Mouse (Mus musculus) lung, embryonic 14.5 days (tissue): ENCODE data around the gene Ccdc114. TPM values are rescaled to one million over a fixed set of nuclear protein-coding genes. Genes with fewer than 3 reads are reported as not detected.
A peak's percentile ranks its signal among the peaks of the same experiment; 100 is the strongest.
"Not testable (repeated sequence)": the region's sequence is repeated elsewhere in the genome, so short reads cannot be mapped to it uniquely, and the experiment has no call there.

Source experiments
- ATAC-seq: fragments of 200-750 bp; cut with Nextera tagmentation; 2 replicates; pipeline ENCODE4 v1.8.0; 2017; ENCODE audit warnings: mild to moderate bottlenecking, moderate TSS enrichment, moderate library complexity; ENCODE audit not compliant: insufficient read depth
- DNase-seq: peaks from one replicate; pipeline ENCODE4 v3.0.0-alpha.2; 2015
- H3K27ac ChIP-seq: fragments of 300-500 bp; sonication (generic); 2 replicates; pipeline ENCODE4 v1.5.1; 2014; ENCODE audit warnings: low read depth, mild to moderate bottlenecking, moderate library complexity
- H3K27me3 ChIP-seq: fragments of 300-500 bp; sonication (generic); 2 replicates; pipeline ENCODE4 v1.6.1; 2014; ENCODE audit warnings: low read length, control low read depth; ENCODE audit not compliant: insufficient read depth
- H3K36me3 ChIP-seq: fragments of 300-500 bp; sonication (generic); 2 replicates; pipeline ENCODE4 v1.6.1; 2014; ENCODE audit warnings: control low read depth; ENCODE audit not compliant: insufficient read depth
- H3K4me1 ChIP-seq: fragments of 300-500 bp; sonication (generic); 2 replicates; pipeline ENCODE4 v1.6.1; 2014; ENCODE audit warnings: antibody characterized with exemption, control low read depth; ENCODE audit not compliant: insufficient read depth
- H3K4me2 ChIP-seq: fragments of 300-500 bp; sonication (generic); 2 replicates; pipeline ENCODE4 v1.6.1; 2014; ENCODE audit warnings: mild to moderate bottlenecking
- H3K4me3 ChIP-seq: fragments of 300-500 bp; sonication (generic); 2 replicates; pipeline ENCODE4 v1.5.1; 2014; ENCODE audit warnings: low read depth, low read length
- H3K9ac ChIP-seq: fragments of 300-500 bp; sonication (generic); 2 replicates; pipeline ENCODE4 v1.6.1; 2014
- H3K9me3 ChIP-seq: fragments of 300-500 bp; sonication (generic); 2 replicates; pipeline ENCODE4 v1.6.1; 2016; ENCODE audit warnings: low read depth, low read length, control low read depth
- CTCF ChIP-seq: IDR thresholded peaks from 2 replicates; pipeline ENCODE4 v1.5.1; 2016; ENCODE audit warnings: antibody characterized with exemption, low read depth
- WGBS: fragments of 180-500 bp; shearing (Covaris S2); extraction: QIAGEN DNeasy Blood & Tissue Kit; methylation state at CpG from one replicate; pipeline ENCODE4 v1.1.7; 2014; 5-methylcytosine and 5-hydroxymethylcytosine counted together
- polyA plus RNA-seq: library from polyadenylated mRNA; unstranded; fragments of >200 nt; fragmentation: Nextera tagmentation; extraction: Ambion mirVana; gene quantifications from 2 replicates; pipeline ENCODE4 v1.2.1, GENCODE M21; 2014

Gene Ccdc114
- polyA plus RNA-seq, 1 experiment from 2014 or later: 4.4 TPM

DNA sequence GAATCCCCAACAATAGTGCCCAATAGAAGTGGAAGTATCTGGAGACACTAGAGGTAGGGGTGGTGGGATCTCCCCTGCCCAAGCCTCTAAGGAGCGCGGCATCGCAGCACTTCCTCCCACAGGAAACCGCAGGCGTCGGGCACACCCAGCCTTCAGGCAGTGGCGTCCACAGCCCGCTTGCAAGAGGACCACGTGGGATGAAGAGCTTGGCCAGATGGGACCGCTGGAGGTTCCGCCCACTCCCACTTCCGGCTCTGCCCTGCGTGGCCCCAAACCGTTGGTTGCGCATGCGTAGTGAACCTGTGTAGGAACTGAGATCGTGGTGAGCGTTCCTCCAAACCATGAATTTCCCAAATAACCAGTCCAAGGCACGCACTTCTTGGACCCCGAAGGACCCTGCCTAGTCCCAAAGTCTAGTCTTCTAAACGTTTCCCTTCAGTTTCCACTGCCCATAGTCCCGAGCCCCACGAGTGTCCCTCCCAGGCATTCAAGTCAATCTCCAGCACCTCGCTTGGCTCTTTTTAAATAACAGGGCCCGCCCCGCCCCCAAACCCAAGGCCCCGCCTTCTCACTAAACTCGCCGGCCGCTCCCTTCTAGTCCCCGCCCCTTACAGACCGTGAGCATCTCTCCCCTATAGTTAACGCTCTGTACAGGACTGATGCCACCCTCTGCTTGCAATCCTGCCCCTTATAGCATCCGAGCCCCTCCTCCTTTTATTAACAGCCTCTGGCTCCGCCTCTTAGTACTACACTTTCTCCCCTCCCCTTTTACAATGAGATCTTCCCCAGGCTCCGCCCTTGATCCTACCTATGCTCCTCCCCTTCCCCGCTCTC, 727 bp upstream of the Ccdc114 start:
- peak; percentile 98 for DNase-seq
- Histone ChIP-seq H3K27ac (peak overlapping the region; percentile 95), H3K4me2 (peak overlapping the region; percentile 69), H3K4me1 (peaks cover 17% of the 10 kb centered on the region), H3K9ac (peak overlapping the region; percentile 33; the same call in 1 of the 2 replicates), H3K9me3 (no peaks in the 10 kb centered on the region), H3K4me3 (peak overlapping the region; percentile 41), H3K36me3 (peaks cover 6% of the 10 kb centered on the region; the same call in 1 of the 2 replicates), H3K27me3 (no peaks in the 10 kb centered on the region)
- peak; percentile 89 for ATAC-seq
- WGBS: 1% methylated on average over 37 of the region's 37 CpGs
- no peak for TF ChIP-seq CTCF

DNA sequence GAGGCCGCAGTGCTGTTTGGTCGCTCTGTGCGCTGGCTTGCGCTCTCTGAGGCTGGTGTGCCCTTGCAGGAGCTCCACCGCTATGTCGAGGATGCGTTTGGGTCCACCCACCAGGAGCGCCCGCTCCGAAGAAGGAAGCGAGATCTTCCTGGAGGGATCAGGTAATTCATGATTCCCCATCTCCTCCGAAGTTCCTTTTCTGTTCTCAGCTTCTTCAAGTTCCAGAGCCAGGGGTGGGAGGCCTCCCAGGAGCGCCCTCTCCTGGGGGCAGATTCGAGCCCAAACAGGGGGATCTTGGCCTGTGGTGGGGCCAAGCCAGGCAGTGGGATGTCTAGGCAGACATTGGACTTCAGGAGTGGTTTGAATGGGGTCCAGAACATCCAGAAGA, 551 bp downstream of the Ccdc114 start:
- no peaks in the 10 kb centered on the region for H3K9me3 ChIP-seq
- peak overlapping the region; percentile 41 for H3K4me3 ChIP-seq
- H3K27ac ChIP-seq: peak overlapping the region; percentile 48; the same call in 1 of the 2 replicates
- no peak for ATAC-seq
- peaks cover 11% of the 10 kb centered on the region; the same call in 1 of the 2 replicates for H3K4me1 ChIP-seq
- 0 out of 2 replicates have a peak, but pooled peaks cover 4% of the 10 kb centered on the region for H3K27me3 ChIP-seq
- peak; percentile 43 for TF ChIP-seq CTCF
- H3K4me2 ChIP-seq: peak overlapping the region; percentile 69
- no peak overlapping the region; the same call in 1 of the 2 replicates for H3K9ac ChIP-seq
- DNase-seq: peak; percentile 31
- 20% methylated on average over 14 of the region's 14 CpGs for WGBS
- H3K36me3 ChIP-seq: no peaks in the 10 kb centered on the region

DNA sequence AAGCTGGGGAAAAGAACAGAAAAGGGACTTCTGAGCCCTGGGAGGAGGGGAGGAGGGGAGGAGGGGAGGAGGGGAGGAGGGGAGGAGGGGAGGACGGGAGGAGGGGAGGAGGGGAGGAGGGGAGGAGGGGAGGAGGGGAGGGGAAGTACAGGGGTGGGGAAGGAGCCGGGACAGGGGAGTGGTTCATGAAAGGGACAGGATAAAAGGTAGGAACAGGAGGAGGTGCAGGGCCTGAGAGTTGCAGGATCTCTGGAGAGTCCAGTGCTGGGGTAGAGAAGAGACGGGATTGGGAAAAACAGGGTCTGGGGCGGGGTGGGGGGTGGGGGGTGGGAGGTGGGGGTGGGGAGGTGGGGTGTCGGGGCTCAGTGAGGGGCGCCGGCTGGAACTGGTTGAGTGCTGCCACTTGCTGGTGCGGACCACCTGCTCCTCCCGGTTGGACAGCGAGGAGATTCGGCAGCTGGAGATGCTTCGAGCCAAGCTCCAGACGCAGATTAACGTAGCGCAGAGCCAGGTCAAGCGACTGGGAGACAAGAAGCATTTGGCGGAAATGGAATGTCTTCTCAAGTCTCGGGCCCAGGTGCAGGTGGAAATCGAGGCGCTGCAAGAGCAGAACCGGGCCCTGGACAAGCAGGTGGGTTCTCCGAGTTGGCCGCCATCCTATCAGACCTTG, 4.9 kb downstream of the Ccdc114 start:
- 13% methylated on average over 21 of the region's 23 CpGs for WGBS
- Histone ChIP-seq H3K4me3 (no peak overlapping the region), H3K4me1 (no peaks in the 10 kb centered on the region), H3K27ac (no peak overlapping the region), H3K9me3 (peaks cover 4% of the 10 kb centered on the region; the same call in 1 of the 2 replicates), H3K9ac (no peak overlapping the region), H3K4me2 (no peak overlapping the region), H3K27me3 (0 out of 2 replicates have a peak, but pooled peaks cover 4% of the 10 kb centered on the region), H3K36me3 (no peaks in the 10 kb centered on the region)
- DNase-seq: no peak
- TF ChIP-seq CTCF: no peak
- ATAC-seq: no peak

GRCm38 (mm10) chr7:45929688-45930087, 5.8 kb downstream of the Ccdc114 start:
- Histone ChIP-seq H3K36me3 (no peaks in the 10 kb centered on the region), H3K4me3 (no peak overlapping the region), H3K9me3 (peaks cover 4% of the 10 kb centered on the region; the same call in 1 of the 2 replicates), H3K4me1 (no peaks in the 10 kb centered on the region), H3K27ac (no peak overlapping the region), H3K27me3 (0 out of 2 replicates have a peak, but pooled peaks cover 4% of the 10 kb centered on the region), H3K9ac (no peak overlapping the region), H3K4me2 (no peak overlapping the region)
- peak; percentile 39; the same call in 1 of the 2 replicates for TF ChIP-seq CTCF
- WGBS: 96% methylated on average over 1 of the region's 1 CpGs
- no peak for DNase-seq
- ATAC-seq: no peak

- not testable (repeated sequence) for ATAC-seq, H3K9me3 ChIP-seq, H3K4me1 ChIP-seq
Measured at GRCm38 (mm10) chr7:45933766-45934165, 9.9 kb downstream of the Ccdc114 start.

GRCm38 (mm10) chr7:45935114-45935513, 11.2 kb downstream of the Ccdc114 start:
- ATAC-seq (no peak), DNase-seq (peak; percentile 88)
- TF ChIP-seq CTCF: peak; percentile 89
- Histone ChIP-seq H3K27me3 (no peaks in the 10 kb centered on the region), H3K36me3 (no peaks in the 10 kb centered on the region), H3K4me1 (no peaks in the 10 kb centered on the region), H3K9ac (no peak overlapping the region), H3K4me3 (no peak overlapping the region), H3K9me3 (peaks cover 4% of the 10 kb centered on the region; the same call in 1 of the 2 replicates), H3K4me2 (no peak overlapping the region), H3K27ac (no peak overlapping the region)
- 23% methylated on average over 7 of the region's 7 CpGs for WGBS

More at GRCm38 (mm10) chr7:45933766-45934165, 9.9 kb downstream of the Ccdc114 start:
- H3K9ac ChIP-seq, H3K27me3 ChIP-seq, DNase-seq, H3K4me3 ChIP-seq, H3K27ac ChIP-seq, H3K4me2 ChIP-seq, H3K36me3 ChIP-seq: not testable (repeated sequence)
- 82% methylated on average over 12 of the region's 12 CpGs for WGBS

- no peaks in the 10 kb centered on the region for H3K36me3 ChIP-seq
- no peak overlapping the region for H3K27ac ChIP-seq
- no peak overlapping the region for H3K4me2 ChIP-seq
- no peak overlapping the region for H3K4me3 ChIP-seq
- WGBS: 23% methylated on average over 2 of the region's 2 CpGs
- no peaks in the 10 kb centered on the region for H3K9me3 ChIP-seq
- DNase-seq (no peak), ATAC-seq (no peak)
- TF ChIP-seq CTCF: no peak
- H3K9ac ChIP-seq: no peak overlapping the region
- H3K4me1 ChIP-seq: no peaks in the 10 kb centered on the region
- no peaks in the 10 kb centered on the region for H3K27me3 ChIP-seq
Measured at GRCm38 (mm10) chr7:45939836-45940235, 16.0 kb downstream of the Ccdc114 start.
